Mouse (Mus musculus) kidney, postnatal 0 days (tissue): ENCODE measurements around the gene Mrc1. TPM values are rescaled to one million over a fixed set of nuclear protein-coding genes. Genes with fewer than 3 reads are reported as not detected.
"Not testable (repeated sequence)": the region's sequence is repeated elsewhere in the genome, so short reads cannot be mapped to it uniquely, and the experiment has no call there.

ENCODE experiments used
- ATAC-seq: fragments of 200-750 bp; cut with Nextera tagmentation; replicated peaks from 2 replicates; pipeline ENCODE4 v1.8.0; 2017; ENCODE audit warnings: low read depth, moderate number of reproducible peaks, moderate TSS enrichment, moderate library complexity; ENCODE audit not compliant: low FRiP score
- DNase-seq: peaks from one replicate; pipeline ENCODE4 v3.0.0-alpha.2; 2016; ENCODE audit warnings: low spot score
- H3K27ac ChIP-seq: fragments of 300-500 bp; sonication (generic); 2 replicates; pipeline ENCODE4 v1.5.1; 2014; ENCODE audit warnings: mild to moderate bottlenecking
- H3K27me3 ChIP-seq: fragments of 300-500 bp; sonication (generic); 2 replicates; pipeline ENCODE4 v1.6.1; 2014; ENCODE audit warnings: low read length, mixed read lengths; ENCODE audit not compliant: insufficient read depth
- H3K36me3 ChIP-seq: fragments of 300-500 bp; sonication (generic); 2 replicates; pipeline ENCODE4 v1.6.1; 2014; ENCODE audit warnings: low read length, mixed read lengths; ENCODE audit not compliant: insufficient read depth
- H3K4me1 ChIP-seq: fragments of 300-500 bp; sonication (generic); replicated peaks from 2 replicates; pipeline ENCODE4 v1.6.1; 2014; ENCODE audit warnings: antibody characterized with exemption, low read length, mixed read lengths; ENCODE audit not compliant: insufficient read depth
- H3K4me2 ChIP-seq: fragments of 300-500 bp; sonication (generic); 2 replicates; pipeline ENCODE4 v1.6.1; 2014; ENCODE audit warnings: mild to moderate bottlenecking, low read length, moderate library complexity, mixed read lengths
- H3K4me3 ChIP-seq: fragments of 300-500 bp; sonication (generic); replicated peaks from 2 replicates; pipeline ENCODE4 v1.5.1; 2014; ENCODE audit warnings: low read depth, low read length
- H3K9ac ChIP-seq: fragments of 300-500 bp; sonication (generic); 2 replicates; pipeline ENCODE4 v1.6.1; 2014; ENCODE audit warnings: low read depth, low read length
- H3K9me3 ChIP-seq: fragments of 300-500 bp; sonication (generic); replicated peaks from 2 replicates; pipeline ENCODE4 v1.6.1; 2016; ENCODE audit warnings: low read length, inconsistent platforms, mixed read lengths
- CTCF ChIP-seq: IDR thresholded peaks from 2 replicates; pipeline ENCODE4 v1.5.1; 2016; ENCODE audit warnings: antibody characterized with exemption, low read depth, mild to moderate bottlenecking, moderate library complexity
- WGBS: fragments of 180-500 bp; shearing (Covaris S2); extraction: QIAGEN DNeasy Blood & Tissue Kit; methylation state at CpG from one replicate; pipeline ENCODE4 v1.1.7; 2014; 5-methylcytosine and 5-hydroxymethylcytosine counted together
- polyA plus RNA-seq: library from polyadenylated mRNA; unstranded; fragments of >200 nt; fragmentation: Nextera tagmentation; extraction: Ambion mirVana; gene quantifications from 2 replicates; pipeline ENCODE4 v1.2.1, GENCODE M21; 2015

The Mrc1 gene
- polyA plus RNA-seq = 4.4 and 4.6 TPM in 2 replicates

DNA sequence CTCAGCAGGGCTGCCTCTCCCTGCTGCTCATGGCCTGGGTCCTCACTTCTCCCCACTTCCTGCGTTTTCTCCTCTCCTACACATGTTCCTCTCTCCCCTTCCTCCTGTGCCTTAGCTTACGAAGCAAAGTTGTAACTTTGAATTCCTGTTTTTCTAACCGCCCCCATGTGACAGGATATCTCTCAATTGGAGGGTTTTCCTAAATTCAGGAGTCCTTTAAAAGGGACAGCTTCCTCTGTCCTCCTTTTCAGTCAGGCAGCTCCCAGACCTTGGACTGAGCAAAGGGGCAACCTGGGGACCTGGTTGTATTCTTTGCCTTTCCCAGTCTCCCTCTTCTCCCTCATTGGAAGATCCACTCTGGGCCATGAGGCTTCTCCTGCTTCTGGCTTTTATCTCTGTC, at the start of gene Mrc1:
TSS of gene Mrc1 (plus strand) at position 244 of the 400 bp plus-strand sequence.
- no peak for ATAC-seq
- H3K27ac ChIP-seq = no peak within 1 kb of the TSS
- TF ChIP-seq CTCF = no peak
- no peaks in the 10 kb centered on the region for H3K9me3 ChIP-seq
- no peak within 1 kb of the TSS for H3K4me3 ChIP-seq
- 27% methylated on average over 3 of the region's 3 CpGs for WGBS
- peak; percentile 17 for DNase-seq
- no peak within 1 kb of the TSS for H3K9ac ChIP-seq
- no peak within 1 kb of the TSS for H3K4me2 ChIP-seq
- H3K4me1 ChIP-seq = no peaks in the 10 kb centered on the region
- no peaks in the 10 kb centered on the region for H3K36me3 ChIP-seq
- H3K27me3 ChIP-seq = no peaks in the 10 kb centered on the region

DNA sequence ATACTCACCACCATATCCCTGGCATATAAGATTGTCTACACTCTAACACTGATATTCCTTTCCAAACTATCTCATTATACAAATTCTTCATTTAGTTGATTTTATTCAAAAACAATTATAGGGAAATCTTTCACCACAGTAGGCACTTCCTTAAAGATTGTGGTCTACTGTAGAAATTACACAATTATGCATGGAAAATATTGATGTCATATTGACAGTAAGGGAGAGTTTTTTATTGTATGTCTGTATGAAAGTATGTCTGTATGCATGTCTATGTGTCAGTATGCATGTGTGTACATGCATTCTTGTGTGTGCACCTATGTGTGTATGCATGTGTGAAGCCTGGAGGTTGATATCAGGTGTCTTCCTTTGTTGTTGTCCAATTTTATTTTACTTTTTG, 44.8 kb upstream of the Mrc1 start:
- Histone ChIP-seq H3K27me3 (no peaks in the 10 kb centered on the region), H3K9ac (no peak overlapping the region), H3K9me3 (no peaks in the 10 kb centered on the region), H3K36me3 (no peaks in the 10 kb centered on the region), H3K4me1 (no peaks in the 10 kb centered on the region), H3K27ac (no peak overlapping the region), H3K4me2 (no peak overlapping the region), H3K4me3 (no peak overlapping the region)
- no peak for ATAC-seq
- TF ChIP-seq CTCF = no peak
- DNase-seq = no peak

DNA sequence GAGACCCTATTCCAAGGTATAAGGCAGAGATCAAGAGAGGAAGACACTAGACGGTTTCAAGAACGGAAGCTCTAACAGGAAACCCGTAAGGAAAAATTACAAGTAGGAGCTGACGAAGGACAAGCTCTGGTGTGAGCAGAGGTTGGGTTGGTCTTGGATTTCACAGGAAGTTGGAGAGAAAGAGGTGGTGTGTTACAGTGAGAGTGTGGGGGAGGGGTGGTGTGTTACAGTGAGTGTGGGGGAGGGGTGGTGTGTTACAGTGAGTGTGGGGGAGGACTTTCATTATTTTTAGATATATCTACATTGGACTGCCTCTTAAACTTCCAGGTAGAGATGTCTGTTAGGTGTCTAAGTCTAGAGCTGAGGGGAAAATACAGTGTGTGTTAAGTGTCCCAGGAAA, 38.5 kb upstream of the Mrc1 start:
- Histone ChIP-seq H3K36me3 (no peaks in the 10 kb centered on the region), H3K4me1 (no peaks in the 10 kb centered on the region), H3K9ac (no peak overlapping the region), H3K27ac (no peak overlapping the region), H3K4me3 (no peak overlapping the region), H3K4me2 (no peak overlapping the region), H3K27me3 (no peaks in the 10 kb centered on the region), H3K9me3 (no peaks in the 10 kb centered on the region)
- DNase-seq (peak; percentile 19), ATAC-seq (no peak)
- no peak for TF ChIP-seq CTCF
- WGBS = 45% methylated on average over 4 of the region's 4 CpGs

DNA sequence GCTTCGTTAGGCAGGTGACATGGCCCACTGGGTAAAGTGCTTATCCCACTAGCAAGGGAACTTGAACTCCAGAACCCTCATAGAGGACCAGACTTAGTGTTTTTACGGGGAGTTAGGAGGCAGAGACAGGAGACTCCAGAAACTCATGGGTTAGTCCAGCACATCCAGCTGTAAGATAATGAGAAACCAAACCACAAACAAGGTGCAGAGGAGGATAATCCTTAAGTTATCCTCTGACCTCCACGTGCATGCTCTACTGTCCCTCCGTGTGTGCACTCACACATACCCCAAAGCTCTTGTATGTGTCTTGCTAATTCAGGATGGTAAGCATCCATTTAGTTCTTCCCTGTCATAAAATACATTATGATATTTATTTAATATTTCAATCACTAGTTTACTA, 37.6 kb upstream of the Mrc1 start:
- ATAC-seq = no peak
- no peaks in the 10 kb centered on the region for H3K27me3 ChIP-seq
- H3K4me1 ChIP-seq = no peaks in the 10 kb centered on the region
- no peak overlapping the region for H3K4me3 ChIP-seq
- no peak overlapping the region for H3K27ac ChIP-seq
- DNase-seq = no peak
- H3K9ac ChIP-seq = no peak overlapping the region
- no peak for TF ChIP-seq CTCF
- no peak overlapping the region for H3K4me2 ChIP-seq
- no peaks in the 10 kb centered on the region for H3K36me3 ChIP-seq
- 76% methylated on average over 4 of the region's 4 CpGs for WGBS
- no peaks in the 10 kb centered on the region for H3K9me3 ChIP-seq

DNA sequence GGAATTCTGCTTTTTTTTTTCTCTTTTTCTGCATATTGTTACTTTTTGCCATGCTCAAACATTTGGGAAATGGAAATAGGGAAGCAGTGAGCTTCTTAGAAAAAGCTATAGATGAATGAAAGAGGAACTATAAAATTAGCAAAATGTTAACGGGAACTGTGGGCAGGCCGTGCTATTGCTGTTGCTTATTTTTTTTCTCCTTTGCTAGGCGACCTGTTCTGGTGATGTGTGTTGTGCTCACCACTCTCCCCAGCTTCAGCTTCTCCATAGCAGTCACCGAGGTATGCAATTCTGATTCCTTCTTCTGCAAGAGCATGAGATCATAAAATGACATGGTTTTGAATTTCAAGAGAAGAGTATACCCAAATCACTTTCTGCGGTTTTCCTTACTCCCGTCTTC, 37.1 kb upstream of the Mrc1 start:
- Histone ChIP-seq H3K4me3 (no peak overlapping the region), H3K36me3 (no peaks in the 10 kb centered on the region), H3K4me2 (no peak overlapping the region), H3K27ac (no peak overlapping the region), H3K4me1 (no peaks in the 10 kb centered on the region), H3K9me3 (no peaks in the 10 kb centered on the region), H3K9ac (no peak overlapping the region), H3K27me3 (no peaks in the 10 kb centered on the region)
- no peak for ATAC-seq
- TF ChIP-seq CTCF = no peak
- WGBS = 74% methylated on average over 6 of the region's 6 CpGs
- DNase-seq = no peak

DNA sequence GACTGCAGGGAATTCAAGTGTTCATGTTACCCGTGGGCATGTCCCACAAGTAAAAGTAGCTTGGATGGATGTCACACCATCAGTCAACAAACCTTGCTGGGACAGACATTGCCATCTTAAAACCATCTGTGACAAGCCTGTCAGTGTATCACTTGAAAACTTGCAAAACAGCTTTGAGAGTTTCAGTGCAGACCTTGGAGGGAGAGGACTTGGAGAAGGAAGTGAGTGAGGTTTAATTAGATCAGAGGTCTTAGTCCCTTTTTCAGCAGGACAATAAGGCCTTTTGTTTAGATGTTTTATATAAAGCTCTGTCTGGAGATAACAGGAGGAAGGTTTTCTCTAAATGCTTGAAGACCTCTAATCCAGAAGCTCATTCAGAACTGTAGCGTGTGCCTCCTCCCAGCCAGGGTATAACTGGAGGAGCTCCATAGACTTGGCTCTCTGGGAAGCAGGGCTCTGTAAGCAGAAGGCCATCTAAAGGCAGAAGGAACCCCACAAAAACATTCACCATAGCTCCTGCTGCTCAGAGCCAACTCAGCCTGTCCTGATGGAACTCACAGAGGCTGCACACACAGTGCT, 30.8 kb upstream of the Mrc1 start:
- H3K4me3 ChIP-seq, H3K4me1 ChIP-seq, H3K4me2 ChIP-seq, H3K36me3 ChIP-seq, H3K27me3 ChIP-seq, H3K27ac ChIP-seq, DNase-seq, H3K9ac ChIP-seq, ATAC-seq, H3K9me3 ChIP-seq: not testable (repeated sequence)
- WGBS = no CpG with 5 or more reads among the region's 2 CpGs

DNA sequence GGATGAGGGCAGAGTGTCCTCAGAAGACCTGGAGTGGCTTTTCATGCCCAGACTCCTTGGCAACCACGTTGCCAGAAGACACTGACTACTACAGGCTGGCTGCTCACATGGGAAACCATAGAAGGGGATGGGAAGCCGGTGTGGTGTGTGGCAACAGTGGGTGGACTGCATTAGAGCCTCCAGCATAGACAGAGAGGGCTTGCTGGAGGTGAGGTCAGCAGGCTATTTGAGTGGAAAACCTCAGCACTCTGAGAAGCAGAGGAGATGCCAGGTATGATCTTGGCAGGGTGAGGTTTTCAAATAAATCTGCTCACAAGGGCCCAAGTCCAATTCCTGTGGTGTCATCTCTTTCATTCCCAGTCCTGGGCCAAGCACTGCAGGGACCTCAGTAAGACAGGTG, 29.6 kb upstream of the Mrc1 start:
- DNase-seq = no peak
- Histone ChIP-seq H3K9ac (no peak overlapping the region), H3K4me2 (no peak overlapping the region), H3K9me3 (no peaks in the 10 kb centered on the region), H3K4me1 (no peaks in the 10 kb centered on the region), H3K36me3 (no peaks in the 10 kb centered on the region), H3K27ac (no peak overlapping the region), H3K27me3 (no peaks in the 10 kb centered on the region), H3K4me3 (no peak overlapping the region)
- WGBS = 35% methylated on average over 2 of the region's 2 CpGs
- no peak for TF ChIP-seq CTCF
- ATAC-seq = no peak

DNA sequence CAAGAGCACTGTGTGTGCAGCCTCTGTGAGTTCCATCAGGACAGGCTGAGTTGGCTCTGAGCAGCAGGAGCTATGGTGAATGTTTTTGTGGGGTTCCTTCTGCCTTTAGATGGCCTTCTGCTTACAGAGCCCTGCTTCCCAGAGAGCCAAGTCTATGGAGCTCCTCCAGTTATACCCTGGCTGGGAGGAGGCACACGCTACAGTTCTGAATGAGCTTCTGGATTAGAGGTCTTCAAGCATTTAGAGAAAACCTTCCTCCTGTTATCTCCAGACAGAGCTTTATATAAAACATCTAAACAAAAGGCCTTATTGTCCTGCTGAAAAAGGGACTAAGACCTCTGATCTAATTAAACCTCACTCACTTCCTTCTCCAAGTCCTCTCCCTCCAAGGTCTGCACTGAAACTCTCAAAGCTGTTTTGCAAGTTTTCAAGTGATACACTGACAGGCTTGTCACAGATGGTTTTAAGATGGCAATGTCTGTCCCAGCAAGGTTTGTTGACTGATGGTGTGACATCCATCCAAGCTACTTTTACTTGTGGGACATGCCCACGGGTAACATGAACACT, 28.2 kb upstream of the Mrc1 start:
- not testable (repeated sequence) for H3K27ac ChIP-seq, H3K9me3 ChIP-seq, H3K4me3 ChIP-seq, DNase-seq, H3K4me1 ChIP-seq, H3K36me3 ChIP-seq, H3K27me3 ChIP-seq, ATAC-seq, H3K4me2 ChIP-seq, H3K9ac ChIP-seq
- WGBS = no CpG with 5 or more reads among the region's 2 CpGs
